Mouse (Mus musculus): ENCODE measurements at regions not wholly inside any gene's neighbourhood (a gene's known extent, or its start where the extent isn't known, plus 50 kb on each side); places are given as distances from the start of the nearest gene placed in this dataset.

- no peak for TF ChIP-seq GATA2 (IDR thresholded peaks at IDR 0.05; ENCODE audit: borderline replicate concordance, low read depth, low read length)
- no peak for TF ChIP-seq CTCF (IDR thresholded peaks at IDR 0.05; ENCODE audit: low read depth, low read length)
- no peak for TF ChIP-seq GATA1 (IDR thresholded peaks at IDR 0.05; ENCODE audit: borderline replicate concordance, low read length)
- Histone ChIP-seq H3K4me3 (ENCODE audit: low read depth, low read length) (no peak overlapping the region), H3K9me3 (replicated peaks) (no peaks in the 10 kb centered on the region), H3K4me1 (ENCODE audit: insufficient read depth, low read depth, low read length) (no peaks in the 10 kb centered on the region), H3K27me3 (ENCODE audit: insufficient read depth, low read length) (peaks cover 8% of the 10 kb centered on the region; the same call in 1 of the 2 replicates), H3K36me3 (replicated peaks) (no peaks in the 10 kb centered on the region)
- DNase-seq (ENCODE audit: low spot score) (no peak), ATAC-seq (ENCODE audit: extremely low read depth, insufficient number of reproducible peaks, low FRiP score, poor library complexity, severe bottlenecking) (no peak)
These were observed 95.0 kb upstream of the 1700024P04Rik start for GRCm38 (mm10) chr13:99079331-99079761.

DNA sequence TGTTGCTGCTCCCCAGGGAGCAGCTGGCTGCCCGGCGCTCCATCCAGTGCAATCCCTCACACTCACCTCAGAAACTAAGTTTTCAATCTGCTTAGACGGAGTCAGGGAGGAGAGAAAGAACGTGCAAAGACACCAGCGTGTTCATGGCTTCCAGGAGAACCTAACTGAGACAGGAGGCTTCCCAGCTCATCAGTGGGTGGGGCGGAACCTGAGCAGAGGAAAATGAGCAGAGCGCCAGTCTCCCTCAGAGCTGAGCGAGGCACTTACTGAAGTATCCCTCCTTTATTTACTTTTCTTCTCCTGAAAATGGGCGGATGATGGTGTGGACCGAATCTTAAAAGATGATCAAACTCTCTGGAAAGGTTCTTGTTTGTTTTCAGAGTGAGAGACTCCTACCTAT, 94.3 kb upstream of the 1700024P04Rik start:
- Histone ChIP-seq H3K4me3 (ENCODE audit: low read depth, low read length) (no peak overlapping the region), H3K4me1 (ENCODE audit: insufficient read depth, low read depth, low read length) (no peaks in the 10 kb centered on the region), H3K27me3 (ENCODE audit: insufficient read depth, low read length) (peaks cover 5% of the 10 kb centered on the region; the same call in 1 of the 2 replicates), H3K9me3 (replicated peaks) (no peaks in the 10 kb centered on the region), H3K36me3 (replicated peaks) (no peaks in the 10 kb centered on the region)
- TF ChIP-seq TAL1 (conservative IDR thresholded peaks at IDR 0.05; ENCODE audit: low read depth, low read length) (no peak), CTCF (IDR thresholded peaks at IDR 0.05; ENCODE audit: low read depth, low read length) (no peak), POLR2AphosphoS5 (IDR thresholded peaks at IDR 0.05; ENCODE audit: insufficient replicate concordance, low read depth, low read length) (no peak), GATA2 (IDR thresholded peaks at IDR 0.05; ENCODE audit: borderline replicate concordance, low read depth, low read length) (no peak), GATA1 (IDR thresholded peaks at IDR 0.05; ENCODE audit: borderline replicate concordance, low read length) (no peak)
- DNase-seq (ENCODE audit: low spot score): no peak
- ATAC-seq (ENCODE audit: extremely low read depth, insufficient number of reproducible peaks, low FRiP score, poor library complexity, severe bottlenecking): no peak

DNA sequence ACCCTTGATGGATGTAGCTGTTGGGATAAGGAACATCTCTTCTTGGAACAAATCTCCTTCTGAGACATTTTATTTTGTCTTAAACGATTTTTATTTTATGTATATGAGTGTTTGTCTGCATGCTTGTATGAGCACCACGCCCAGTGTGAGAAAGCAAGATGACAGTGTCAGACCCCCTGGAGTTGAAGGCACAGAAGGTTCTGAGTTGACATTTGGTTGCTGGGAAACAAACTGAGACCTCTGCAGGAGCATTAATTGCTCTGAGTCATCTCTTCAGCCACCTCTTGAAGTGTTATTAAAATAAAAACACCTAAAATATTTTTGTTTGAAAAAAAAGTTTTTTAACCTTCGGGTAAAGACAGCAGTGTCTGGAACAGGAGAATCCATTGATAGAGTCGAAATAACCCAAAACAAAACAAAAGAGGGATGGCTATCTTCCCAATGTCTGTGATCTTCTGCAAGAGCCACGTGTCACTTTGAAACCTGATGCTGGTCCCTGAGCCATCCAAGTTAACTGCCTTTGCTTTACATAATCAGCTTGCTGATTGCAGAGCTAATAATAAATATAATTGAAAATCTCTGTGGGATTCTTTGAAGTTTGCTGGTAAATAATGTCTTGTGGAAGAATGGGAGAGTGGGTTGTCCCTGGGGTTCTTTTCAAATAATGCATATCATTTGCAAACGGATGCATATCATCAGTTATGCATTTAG, 92.8 kb upstream of the 1700024P04Rik start:
- Histone ChIP-seq H3K36me3 (replicated peaks) (no peaks in the 10 kb centered on the region), H3K27me3 (ENCODE audit: insufficient read depth, low read length) (no peaks in the 10 kb centered on the region; the same call in 1 of the 2 replicates), H3K9me3 (replicated peaks) (no peaks in the 10 kb centered on the region), H3K4me1 (ENCODE audit: insufficient read depth, low read depth, low read length) (no peaks in the 10 kb centered on the region), H3K4me3 (ENCODE audit: low read depth, low read length) (no peak overlapping the region)
- DNase-seq (ENCODE audit: low spot score) (no peak), ATAC-seq (ENCODE audit: extremely low read depth, insufficient number of reproducible peaks, low FRiP score, poor library complexity, severe bottlenecking) (no peak)
- TF ChIP-seq GATA2 (IDR thresholded peaks at IDR 0.05; ENCODE audit: borderline replicate concordance, low read depth, low read length): no peak
- no peak for TF ChIP-seq CTCF (IDR thresholded peaks at IDR 0.05; ENCODE audit: low read depth, low read length)
- no peak for TF ChIP-seq GATA1 (IDR thresholded peaks at IDR 0.05; ENCODE audit: borderline replicate concordance, low read length)
- no peak for TF ChIP-seq POLR2AphosphoS5 (IDR thresholded peaks at IDR 0.05; ENCODE audit: insufficient replicate concordance, low read depth, low read length)
- TF ChIP-seq TAL1 (conservative IDR thresholded peaks at IDR 0.05; ENCODE audit: low read depth, low read length): no peak

- TF ChIP-seq CTCF (IDR thresholded peaks at IDR 0.05; ENCODE audit: low read depth, low read length) (no peak), TAL1 (conservative IDR thresholded peaks at IDR 0.05; ENCODE audit: low read depth, low read length) (no peak), GATA2 (IDR thresholded peaks at IDR 0.05; ENCODE audit: borderline replicate concordance, low read depth, low read length) (no peak), GATA1 (IDR thresholded peaks at IDR 0.05; ENCODE audit: borderline replicate concordance, low read length) (no peak), POLR2AphosphoS5 (IDR thresholded peaks at IDR 0.05; ENCODE audit: insufficient replicate concordance, low read depth, low read length) (no peak)
- no peaks in the 10 kb centered on the region for H3K36me3 ChIP-seq (replicated peaks)
- H3K4me1 ChIP-seq (ENCODE audit: insufficient read depth, low read depth, low read length): no peaks in the 10 kb centered on the region
- H3K9me3 ChIP-seq (replicated peaks): no peaks in the 10 kb centered on the region
- no peak for DNase-seq (ENCODE audit: low spot score)
- no peak for ATAC-seq (ENCODE audit: extremely low read depth, insufficient number of reproducible peaks, low FRiP score, poor library complexity, severe bottlenecking)
- H3K4me3 ChIP-seq (ENCODE audit: low read depth, low read length): no peak overlapping the region
- H3K27me3 ChIP-seq (ENCODE audit: insufficient read depth, low read length): peaks cover under 1% of the 10 kb centered on the region; the same call in 1 of the 2 replicates
These were observed 91.1 kb upstream of the 1700024P04Rik start for GRCm38 (mm10) chr13:99075467-99075866.

DNA sequence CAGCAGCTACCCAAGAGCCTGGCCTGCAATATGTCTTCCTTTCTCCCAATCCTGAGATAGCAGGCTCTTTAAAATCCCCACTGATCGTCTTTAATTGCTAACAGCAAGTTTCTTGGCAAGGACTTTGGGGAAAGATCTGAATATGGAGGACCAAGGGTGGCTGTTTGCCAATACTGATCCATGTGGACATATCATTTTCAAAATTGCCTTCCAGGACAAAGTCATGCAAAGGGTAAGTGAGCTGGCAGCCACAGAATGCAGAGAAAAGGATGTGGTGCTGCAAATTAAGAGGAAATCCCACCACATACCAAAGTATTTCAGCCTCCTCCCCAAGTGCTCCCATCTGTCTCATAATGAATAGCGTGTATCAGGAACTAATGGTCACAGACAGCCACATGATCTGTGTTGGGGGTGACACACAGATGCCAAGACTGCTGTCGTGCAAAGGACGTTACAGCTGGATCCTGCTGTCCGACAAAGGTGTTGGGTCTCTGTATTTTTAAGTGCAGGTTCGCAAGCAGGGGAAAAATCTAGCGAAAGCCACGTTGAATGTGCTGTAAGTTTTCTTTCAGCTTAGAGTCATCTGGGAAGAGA, 87.6 kb upstream of the 1700024P04Rik start:
- no peaks in the 10 kb centered on the region for H3K9me3 ChIP-seq (replicated peaks)
- no peaks in the 10 kb centered on the region for H3K4me1 ChIP-seq (ENCODE audit: insufficient read depth, low read depth, low read length)
- H3K27me3 ChIP-seq (ENCODE audit: insufficient read depth, low read length): peaks cover 6% of the 10 kb centered on the region; the same call in 1 of the 2 replicates
- no peaks in the 10 kb centered on the region for H3K36me3 ChIP-seq (replicated peaks)
- ATAC-seq (ENCODE audit: extremely low read depth, insufficient number of reproducible peaks, low FRiP score, poor library complexity, severe bottlenecking) (no peak), DNase-seq (ENCODE audit: low spot score) (no peak)
- TF ChIP-seq POLR2AphosphoS5 (IDR thresholded peaks at IDR 0.05; ENCODE audit: insufficient replicate concordance, low read depth, low read length) (no peak), TAL1 (conservative IDR thresholded peaks at IDR 0.05; ENCODE audit: low read depth, low read length) (no peak), GATA1 (IDR thresholded peaks at IDR 0.05; ENCODE audit: borderline replicate concordance, low read length) (no peak)
- no peak overlapping the region for H3K4me3 ChIP-seq (ENCODE audit: low read depth, low read length)

- Histone ChIP-seq H3K4me1 (ENCODE audit: insufficient read depth, low read depth, low read length) (no peaks in the 10 kb centered on the region), H3K9me3 (replicated peaks) (no peaks in the 10 kb centered on the region), H3K4me3 (ENCODE audit: low read depth, low read length) (no peak overlapping the region), H3K27me3 (ENCODE audit: insufficient read depth, low read length) (peaks cover 6% of the 10 kb centered on the region; the same call in 1 of the 2 replicates), H3K36me3 (replicated peaks) (no peaks in the 10 kb centered on the region)
- ATAC-seq (ENCODE audit: extremely low read depth, insufficient number of reproducible peaks, low FRiP score, poor library complexity, severe bottlenecking) (no peak), DNase-seq (ENCODE audit: low spot score) (no peak)
- TF ChIP-seq TAL1 (conservative IDR thresholded peaks at IDR 0.05; ENCODE audit: low read depth, low read length): no peak
These were observed 87.0 kb upstream of the 1700024P04Rik start for GRCm38 (mm10) chr13:99071413-99071812.

All from G1E (cell line).